Mouse (Mus musculus) spleen, adult 2 months (tissue): ENCODE data around the gene Tspan33. TPM values are rescaled to one million over a fixed set of nuclear protein-coding genes. Genes with fewer than 3 reads are reported as not detected.

Experiments used
- DNase-seq, 2 experiments: peaks; one replicate each; pipeline versions ENCODE4 v3.0.0 to v3.0.0-alpha.2; 2012 to 2021; ENCODE audit warnings: low spot score in 2 of 2, low read depth in 1 of 2
- H3K27ac ChIP-seq: fragments of 200-500 bp; 2 replicates; pipeline ENCODE4 v1.5.1; 2012; ENCODE audit warnings: low read length, inconsistent platforms; ENCODE audit not compliant: insufficient read depth
- H3K27me3 ChIP-seq: fragments of 200-500 bp; 2 replicates; pipeline ENCODE4 v1.6.1; 2012; ENCODE audit warnings: mild to moderate bottlenecking, moderate library complexity, low read length, inconsistent platforms; ENCODE audit not compliant: control insufficient read depth, insufficient read depth
- H3K36me3 ChIP-seq: fragments of 200-500 bp; 2 replicates; pipeline ENCODE4 v1.6.1; 2012; ENCODE audit warnings: mild to moderate bottlenecking, low read length, inconsistent platforms; ENCODE audit not compliant: control insufficient read depth, insufficient read depth
- H3K4me1 ChIP-seq: fragments of 200-500 bp; 2 replicates; pipeline ENCODE4 v1.6.1; 2011; ENCODE audit warnings: inconsistent platforms; ENCODE audit not compliant: control insufficient read depth, insufficient read depth, insufficient read length
- H3K4me3 ChIP-seq: fragments of 200-500 bp; 2 replicates; pipeline ENCODE4 v1.5.1; 2011; ENCODE audit warnings: mild to moderate bottlenecking, inconsistent platforms; ENCODE audit not compliant: insufficient read depth, insufficient read length; ENCODE audit errors: extremely low read depth
- CTCF ChIP-seq: fragments of 200-500 bp; IDR thresholded peaks from 2 replicates; pipeline ENCODE4 v1.5.1; 2011; ENCODE audit warnings: mild to moderate bottlenecking, inconsistent platforms; ENCODE audit not compliant: insufficient read depth, insufficient read length, insufficient replicate concordance; ENCODE audit errors: extremely low read depth
- POLR2A ChIP-seq: fragments of 200-500 bp; IDR thresholded peaks from 2 replicates; pipeline ENCODE4 v1.6.1; 2011; ENCODE audit warnings: low read depth, low read length, inconsistent platforms
- WGBS: fragments of 180-500 bp; shearing (Covaris S2); methylation state at CpG from one replicate; pipeline ENCODE4 v1.1.7; 2018; 5-methylcytosine and 5-hydroxymethylcytosine counted together
- polyA plus RNA-seq: library from polyadenylated mRNA; depleted of rRNA; stranded (reverse); fragments of >200 nt; gene quantifications from 2 replicates; pipeline ENCODE4 v1.2.3, GENCODE M21; 2012

Tspan33 gene
- polyA plus RNA-seq, 1 experiment, result 53.8 TPM

- Histone ChIP-seq H3K4me1 (no peaks in the 10 kb centered on the region), H3K36me3 (no peaks in the 10 kb centered on the region), H3K27me3 (no peaks in the 10 kb centered on the region), H3K4me3 (no peak overlapping the region), H3K27ac (no peak overlapping the region)
- TF ChIP-seq CTCF (no peak), POLR2A (no peak)
- DNase-seq, result no peak
- 89% methylated on average over 4 of the region's 4 CpGs for WGBS
Observed at GRCm38 (mm10) chr6:29685952-29686351, 8.1 kb upstream of the Tspan33 start.

- DNase-seq, result no peak
- Histone ChIP-seq H3K27ac (no peak overlapping the region), H3K4me1 (peaks cover 2% of the 10 kb centered on the region; the same call in 1 of the 2 replicates), H3K27me3 (peaks cover 6% of the 10 kb centered on the region; the same call in 1 of the 2 replicates), H3K36me3 (no peaks in the 10 kb centered on the region), H3K4me3 (no peak overlapping the region)
- TF ChIP-seq POLR2A (no peak), CTCF (no peak)
- WGBS, result 81% methylated on average over 8 of the region's 8 CpGs
Observed at GRCm38 (mm10) chr6:29689458-29689857, 4.6 kb upstream of the Tspan33 start.

DNA sequence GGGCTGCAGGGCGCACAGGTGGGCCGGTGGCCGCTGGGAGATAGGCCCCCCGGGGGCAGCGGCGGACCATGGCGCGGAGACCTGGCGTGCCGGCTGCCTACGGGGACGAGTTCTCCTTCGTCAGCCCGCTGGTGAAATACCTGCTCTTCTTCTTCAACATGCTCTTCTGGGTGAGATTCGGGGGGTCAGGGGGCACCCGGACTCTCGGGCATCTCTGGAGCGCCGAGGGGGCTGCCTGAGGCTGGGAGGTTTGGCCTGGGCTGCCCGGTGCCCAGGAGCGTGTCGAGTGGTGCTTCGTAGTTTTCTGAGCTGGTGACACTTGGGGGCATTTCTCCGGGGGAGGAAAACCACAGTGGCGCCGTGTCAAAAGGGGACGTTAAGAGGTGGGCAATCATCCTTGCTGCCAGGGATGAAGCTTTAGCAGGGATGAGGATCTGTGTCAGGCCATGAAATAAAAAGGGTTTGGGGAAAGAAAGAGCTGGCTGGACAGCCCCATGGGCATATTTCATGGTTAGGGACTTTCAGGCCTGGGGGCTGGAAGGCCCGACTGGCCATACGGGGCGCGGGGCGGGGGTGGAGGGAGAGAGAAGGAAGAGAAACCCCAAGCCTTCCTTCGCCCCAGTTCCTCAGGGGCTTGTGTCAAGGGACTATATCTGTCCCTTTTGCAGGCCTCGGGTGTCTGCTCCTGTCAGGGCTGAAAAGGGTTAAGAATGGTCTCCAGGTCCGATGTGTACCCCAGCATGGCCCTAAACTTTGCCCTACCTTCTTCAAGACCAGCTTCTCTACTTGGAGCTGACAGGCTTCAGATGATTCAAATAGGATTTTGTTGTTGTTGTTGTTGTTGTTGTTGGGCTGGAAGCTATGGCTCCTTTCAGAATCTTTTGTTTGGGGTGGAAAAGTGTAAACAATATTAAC, 610 bp downstream of the Tspan33 start:
- Histone ChIP-seq H3K4me3 (peak overlapping the region; percentile 63), H3K27ac (peak overlapping the region; percentile 66), H3K4me1 (peaks cover 4% of the 10 kb centered on the region; the same call in 1 of the 2 replicates), H3K36me3 (no peaks in the 10 kb centered on the region), H3K27me3 (peaks cover 9% of the 10 kb centered on the region; the same call in 1 of the 2 replicates)
- 12% methylated on average over 35 of the region's 35 CpGs for WGBS
- no peak for DNase-seq
- TF ChIP-seq POLR2A (no peak), CTCF (no peak)

DNA sequence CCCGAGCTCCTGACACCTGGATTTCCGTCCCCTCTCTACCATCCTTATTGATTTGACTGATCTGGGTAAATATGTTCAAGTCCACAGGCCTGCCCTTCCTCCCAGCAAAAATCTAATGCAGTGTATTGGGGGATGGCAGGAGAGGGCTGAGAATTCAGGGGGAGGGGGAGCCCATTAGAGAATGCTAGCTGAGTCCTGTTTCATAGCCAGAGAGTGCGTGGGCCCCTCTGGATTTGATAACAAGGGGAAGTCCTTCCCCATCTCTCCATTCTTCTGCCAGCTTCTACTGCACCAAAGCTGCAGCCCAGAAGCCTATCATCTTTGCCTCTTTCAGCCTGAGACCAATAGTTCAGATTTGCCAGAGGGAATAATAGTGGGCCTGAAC, 1.3 kb downstream of the Tspan33 start:
- DNase-seq, result no peak
- H3K27me3 ChIP-seq, result peaks cover 9% of the 10 kb centered on the region; the same call in 1 of the 2 replicates
- H3K4me3 ChIP-seq, result peak overlapping the region; percentile 63
- TF ChIP-seq CTCF, result no peak
- no peak for TF ChIP-seq POLR2A
- peak overlapping the region; percentile 58 for H3K27ac ChIP-seq
- H3K4me1 ChIP-seq, result peaks cover 4% of the 10 kb centered on the region; the same call in 1 of the 2 replicates
- no peaks in the 10 kb centered on the region for H3K36me3 ChIP-seq
- WGBS, result 82% methylated on average over 3 of the region's 3 CpGs

GRCm38 (mm10) chr6:29695975-29696374, 2.0 kb downstream of the Tspan33 start:
- no peak for TF ChIP-seq CTCF
- no peak for TF ChIP-seq POLR2A
- peaks cover 4% of the 10 kb centered on the region; the same call in 1 of the 2 replicates for H3K4me1 ChIP-seq
- WGBS, result 39% methylated on average over 7 of the region's 7 CpGs
- peaks cover 9% of the 10 kb centered on the region; the same call in 1 of the 2 replicates for H3K27me3 ChIP-seq
- H3K36me3 ChIP-seq, result no peaks in the 10 kb centered on the region
- no peak for DNase-seq
- H3K27ac ChIP-seq, result peak overlapping the region; percentile 58; the same call in 1 of the 2 replicates
- peak overlapping the region; percentile 14; the same call in 1 of the 2 replicates for H3K4me3 ChIP-seq

- no peak overlapping the region for H3K4me3 ChIP-seq
- TF ChIP-seq CTCF, result no peak
- no peak for TF ChIP-seq POLR2A
- peaks cover 4% of the 10 kb centered on the region; the same call in 1 of the 2 replicates for H3K4me1 ChIP-seq
- no peak for DNase-seq
- H3K27ac ChIP-seq, result peak overlapping the region; percentile 63; the same call in 1 of the 2 replicates
- H3K27me3 ChIP-seq, result peaks cover 9% of the 10 kb centered on the region; the same call in 1 of the 2 replicates
- H3K36me3 ChIP-seq, result no peaks in the 10 kb centered on the region
Observed at GRCm38 (mm10) chr6:29697139-29697538, 3.1 kb downstream of the Tspan33 start.
